Mouse (Mus musculus) heart, postnatal 25 days (tissue): ENCODE measurements at regions not wholly inside any gene's neighbourhood (a gene's known extent, or its start where the extent isn't known, plus 50 kb on each side); places are given as distances from the start of the nearest gene placed in this dataset.

ENCODE experiments used
- DNase-seq: peaks from one replicate; pipeline ENCODE4 v3.0.0; 2022; ENCODE audit warnings: low spot score
- intact Hi-C: fragments of 180-260 bp; cut with DNase I; formaldehyde crosslinking; loops from one replicate; pipeline ENCODE4 v1.15.1; 2025

GRCm38 (mm10) chr16:78247189-78247588 lies 54.1 kb upstream of the Cxadr start:
- intact Hi-C loops = no loop called here
- no peak for DNase-seq

- intact Hi-C loops = no loop called here
- DNase-seq = no peak
Observed at GRCm38 (mm10) chr16:78242678-78243077, 58.6 kb upstream of the Cxadr start.

DNA sequence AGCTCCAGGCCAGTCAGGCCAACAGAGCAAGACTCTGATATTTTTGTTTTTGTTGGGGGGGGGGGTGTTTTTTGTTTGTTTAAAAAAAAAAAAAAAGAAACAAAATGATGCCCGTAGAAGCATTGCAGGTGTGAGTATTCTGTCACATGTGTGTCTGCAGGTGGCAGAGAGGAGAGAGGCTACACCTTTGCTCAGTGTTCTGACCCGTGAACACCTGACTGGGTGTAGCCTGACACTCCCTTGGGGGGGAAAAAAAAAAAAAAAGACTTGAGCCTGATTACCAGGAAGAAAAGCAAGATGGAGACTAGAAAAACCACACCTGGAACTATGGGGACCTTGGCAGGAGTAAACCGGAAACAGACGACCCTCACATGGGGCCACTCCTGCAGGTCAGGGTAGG lies 61.1 kb upstream of the Cxadr start:
- intact Hi-C loops = no loop called here
- DNase-seq = no peak

DNA sequence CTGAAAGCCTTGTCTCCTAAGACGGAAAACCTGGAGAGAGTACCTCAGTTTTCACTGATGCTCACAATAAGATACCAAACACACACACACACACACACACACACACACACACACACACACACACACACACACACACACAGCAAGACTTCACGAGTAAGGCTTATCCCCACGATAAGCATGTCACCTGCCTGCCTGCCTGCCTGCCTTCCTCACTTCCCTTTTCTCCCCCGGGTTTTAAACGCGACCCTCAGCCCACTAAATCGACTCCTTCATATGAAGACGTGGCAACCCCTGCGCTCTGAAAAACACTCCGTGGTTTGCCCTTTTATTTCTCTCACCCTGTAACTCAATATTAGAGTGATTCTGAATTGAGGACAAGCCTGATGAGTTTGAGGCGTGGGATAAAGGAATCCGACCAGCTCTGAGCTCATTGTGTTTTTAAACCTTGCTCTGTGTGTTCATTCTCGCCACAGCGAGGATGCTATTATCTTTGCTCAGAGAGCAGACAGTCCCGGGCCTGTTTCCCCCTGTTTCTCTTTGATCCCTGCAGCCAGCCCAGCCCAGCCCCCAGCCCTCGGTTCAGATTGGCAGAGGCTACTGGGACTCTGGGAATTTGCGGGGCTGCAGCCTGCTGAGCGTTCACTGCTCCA lies 63.1 kb upstream of the Cxadr start:
- DNase-seq = no peak
- intact Hi-C loops = no loop called here

DNA sequence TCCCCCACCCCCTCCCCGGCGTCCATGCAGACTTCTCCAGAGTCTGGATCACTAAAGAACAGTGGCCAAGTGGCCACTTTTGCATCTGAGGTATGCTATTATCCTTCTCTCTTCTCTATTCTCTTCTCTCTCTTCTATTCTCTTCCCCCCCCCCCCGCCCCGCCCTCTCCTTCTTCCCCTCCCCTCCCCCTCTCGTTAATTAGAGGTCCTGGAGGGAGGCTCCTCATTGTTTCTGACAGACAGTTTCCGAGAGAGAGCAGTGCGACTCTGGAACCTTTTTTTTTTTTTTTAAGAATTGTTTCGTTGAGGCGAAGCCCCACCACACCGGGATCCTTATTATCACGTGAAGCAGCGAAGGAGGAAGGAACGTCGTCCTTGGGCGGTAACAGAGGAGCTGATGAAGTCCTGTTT lies 63.6 kb upstream of the Cxadr start:
- DNase-seq = no peak
- intact Hi-C loops = no loop called here

- intact Hi-C loops = no loop called here
- DNase-seq = no peak
Observed at GRCm38 (mm10) chr16:78236746-78237640, 64.3 kb upstream of the Cxadr start.

DNA sequence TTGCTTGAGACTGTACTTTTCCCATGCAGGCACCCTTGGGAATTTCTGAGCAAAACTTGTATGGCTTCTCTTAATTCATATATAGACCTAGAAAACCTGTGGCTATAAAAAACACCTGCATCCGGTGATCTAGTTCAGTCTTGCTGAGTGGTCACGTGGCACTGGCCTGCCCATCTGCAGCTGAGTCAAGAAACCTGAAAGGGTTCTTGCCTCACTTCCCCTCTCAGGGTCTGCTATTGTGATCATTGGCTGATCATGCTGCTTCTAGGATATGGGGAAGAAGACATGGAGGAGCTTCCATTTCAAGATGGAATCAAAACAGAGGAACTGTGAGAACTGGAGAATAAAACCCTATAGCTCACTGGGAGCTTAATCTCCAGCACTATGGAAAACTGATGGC lies 69.1 kb upstream of the Cxadr start:
- intact Hi-C loops = no loop called here
- DNase-seq = no peak

DNA sequence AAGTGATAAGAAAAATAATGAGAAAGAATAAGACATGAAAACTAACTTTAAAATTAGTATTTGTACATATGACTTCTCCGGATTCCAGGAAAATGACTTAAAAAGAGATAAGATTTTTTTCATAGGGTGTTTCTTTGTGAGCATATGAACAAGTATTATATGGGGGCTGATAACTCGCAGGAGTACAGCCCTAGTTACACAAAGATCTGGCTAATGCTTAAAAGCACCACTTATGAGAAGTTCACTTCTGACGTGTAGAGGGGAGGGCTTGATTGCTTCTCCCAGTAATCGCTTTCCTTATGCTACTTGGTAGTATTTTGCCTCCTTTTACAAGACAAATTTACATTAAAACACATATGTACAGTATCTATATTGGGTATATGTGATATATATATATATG lies 72.3 kb upstream of the Cxadr start:
- intact Hi-C loops = no loop called here
- DNase-seq = no peak

- intact Hi-C loops = no loop called here
- no peak for DNase-seq
Observed at GRCm38 (mm10) chr16:78222377-78222776, 78.9 kb upstream of the Cxadr start.

GRCm38 (mm10) chr16:78221781-78222180 lies 79.5 kb upstream of the Cxadr start:
- DNase-seq = no peak
- intact Hi-C loops = no loop called here

DNA sequence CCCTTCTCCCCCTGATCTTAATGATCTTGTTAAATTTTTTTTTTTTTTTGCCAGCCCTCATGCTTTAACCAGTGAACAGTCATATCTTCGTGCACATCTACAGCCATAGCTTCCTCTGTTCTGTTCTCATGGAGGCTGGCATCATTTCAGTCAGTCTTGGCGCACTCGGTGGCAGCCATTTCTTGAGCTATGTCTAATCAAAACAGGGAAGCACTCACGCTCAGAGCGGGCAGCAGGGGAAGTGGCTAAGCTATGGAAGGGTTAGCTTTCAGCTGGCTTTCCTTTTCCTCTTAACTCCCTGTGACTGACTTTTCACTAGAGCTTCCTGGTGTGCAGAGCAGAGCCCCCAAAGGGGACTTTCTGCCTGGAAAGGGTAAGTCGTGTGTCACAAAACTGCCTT lies 83.7 kb upstream of the Cxadr start:
- intact Hi-C loops = no loop called here
- no peak for DNase-seq

- intact Hi-C loops = no loop called here
- no peak for DNase-seq
Observed at GRCm38 (mm10) chr16:78216752-78217351, 84.4 kb upstream of the Cxadr start.

DNA sequence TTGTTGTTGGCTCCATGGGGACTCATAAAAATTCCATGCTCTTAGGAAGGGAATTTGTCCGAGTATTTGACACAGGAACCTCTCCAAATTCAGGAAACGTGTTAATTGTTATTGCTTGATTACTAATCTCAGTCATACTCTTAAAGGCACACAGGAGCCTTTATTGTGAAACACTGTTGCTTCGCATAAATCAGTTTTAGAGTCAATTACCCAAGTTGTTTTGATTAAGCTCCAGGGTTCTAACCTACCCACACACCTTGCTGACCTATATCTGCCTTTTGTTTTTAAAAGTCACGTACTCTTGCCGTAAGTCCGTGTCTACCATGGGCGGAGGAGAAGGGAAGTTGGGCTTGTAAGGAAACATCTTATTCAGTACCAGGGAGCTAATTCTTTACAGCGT lies 89.6 kb upstream of the Cxadr start:
- intact Hi-C loops = no loop called here
- no peak for DNase-seq

DNA sequence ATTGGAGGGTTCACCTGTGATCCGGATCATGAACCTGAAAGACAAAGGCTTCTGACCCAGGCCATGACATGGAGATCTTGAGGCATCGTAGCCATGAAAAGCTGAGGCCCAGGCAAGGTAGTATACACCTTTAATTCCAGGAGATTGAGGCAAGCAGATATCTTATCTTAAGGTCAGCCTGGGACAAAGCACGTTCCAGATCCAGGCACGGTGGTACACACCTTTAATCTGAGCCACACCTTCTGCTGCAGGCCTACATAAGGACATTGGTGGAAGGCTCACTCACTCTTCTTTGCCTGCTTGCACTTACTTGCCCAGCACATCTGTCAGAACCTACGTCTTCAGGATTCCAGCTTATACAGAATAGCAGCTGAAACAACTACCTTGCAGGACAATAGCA lies 93.0 kb upstream of the Cxadr start:
- intact Hi-C loops = no loop called here

GRCm38 (mm10) chr16:78204332-78204731 lies 97.0 kb upstream of the Cxadr start:
- no peak for DNase-seq
- intact Hi-C loops = loop anchor here (5.0 kb wide), 1 partner anchor 53 kb away; no protein-coding TSS in a partner anchor

More for the DNA sequence above, 93.0 kb upstream of the Cxadr start:
- DNase-seq = no peak

DNA sequence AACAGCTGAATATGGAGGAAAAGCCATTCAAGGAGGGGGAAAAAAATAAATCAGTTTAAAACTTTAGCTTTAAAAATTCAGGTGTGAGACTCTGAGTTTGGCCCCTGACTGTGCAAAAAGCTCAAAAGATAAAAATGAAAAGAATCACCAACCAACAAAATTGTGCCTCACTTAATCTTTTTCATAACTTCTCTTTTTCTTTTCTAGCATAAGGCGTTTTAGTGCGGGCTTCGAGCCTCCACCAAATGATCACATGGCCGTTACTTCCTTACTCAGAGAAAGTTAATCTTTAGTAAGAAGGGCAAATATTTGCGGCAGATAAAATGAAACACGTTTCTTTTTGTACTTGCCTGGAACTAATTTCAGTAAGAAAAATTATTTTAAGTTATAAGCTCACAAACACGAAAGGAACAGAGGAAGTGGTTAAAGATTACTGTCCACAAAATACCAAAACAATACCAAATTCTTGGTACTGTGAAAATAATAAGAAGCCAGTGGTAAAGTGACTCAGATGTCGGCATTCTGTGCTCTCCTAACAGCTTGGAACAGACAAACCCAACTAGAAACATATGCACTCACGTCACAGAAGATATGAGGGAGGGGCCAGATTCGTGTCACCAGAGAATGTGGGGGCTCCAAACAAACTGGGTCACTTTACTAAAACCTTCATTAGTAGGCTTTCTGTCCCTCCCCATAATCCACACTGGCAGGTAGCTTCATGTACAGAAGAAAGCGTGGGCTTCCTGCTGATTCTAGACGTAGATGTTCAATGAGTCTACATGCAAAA lies 101.1 kb upstream of the Cxadr start:
- DNase-seq = no peak
- intact Hi-C loops = loop anchor here (5.0 kb wide), 1 partner anchor 57 kb away; no protein-coding TSS in a partner anchor

DNA sequence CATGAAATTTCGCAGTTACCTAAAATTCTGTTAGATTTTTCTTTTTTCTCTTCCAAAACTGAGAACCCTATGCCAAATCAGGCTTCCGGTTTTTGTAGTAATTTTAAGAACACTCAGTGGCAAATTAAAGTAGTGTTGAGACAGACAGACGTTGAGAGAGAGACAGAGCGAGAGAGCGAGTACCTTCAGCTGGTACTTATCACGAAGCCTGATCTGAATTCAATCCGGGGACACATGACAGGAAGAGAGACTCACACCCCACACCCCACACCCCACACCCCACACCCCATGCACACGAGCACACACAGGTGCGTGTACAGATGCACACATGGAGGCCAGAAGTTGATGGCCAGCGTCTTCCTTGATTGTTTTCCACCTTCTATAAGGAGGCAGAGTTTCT lies 102.0 kb upstream of the Cxadr start:
- intact Hi-C loops = loop anchor here (2.0 to 5.0 kb wide), 4 partner anchors 118 to 753 kb away; no protein-coding TSS in a partner anchor
- DNase-seq = no peak

DNA sequence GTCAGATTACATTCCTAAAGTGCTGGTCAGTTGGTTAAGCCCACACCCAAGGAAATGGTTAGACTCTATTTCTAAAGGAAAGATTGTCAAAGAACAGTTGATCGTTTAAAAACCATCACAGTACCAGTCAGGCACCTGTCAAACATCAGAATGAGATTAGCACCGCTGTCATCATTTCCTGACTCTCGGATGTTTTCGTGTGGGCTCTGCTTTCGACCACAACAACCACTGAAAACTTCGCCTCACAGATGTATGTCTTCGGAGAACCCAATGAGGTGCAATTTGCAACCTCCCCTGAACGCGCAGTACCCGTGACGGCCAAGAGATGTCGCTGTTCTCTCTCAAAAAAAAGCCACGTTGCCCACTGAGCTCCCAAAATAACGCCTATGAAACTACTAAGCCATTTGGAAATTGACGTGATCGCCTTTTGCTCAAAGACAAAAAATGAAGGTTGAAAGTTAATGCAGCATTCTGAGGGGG lies 102.6 kb upstream of the Cxadr start:
- peak; percentile 27 for DNase-seq
- intact Hi-C loops = loop anchor here (2.0 to 5.0 kb wide), 4 partner anchors 118 to 754 kb away; no protein-coding TSS in a partner anchor

DNA sequence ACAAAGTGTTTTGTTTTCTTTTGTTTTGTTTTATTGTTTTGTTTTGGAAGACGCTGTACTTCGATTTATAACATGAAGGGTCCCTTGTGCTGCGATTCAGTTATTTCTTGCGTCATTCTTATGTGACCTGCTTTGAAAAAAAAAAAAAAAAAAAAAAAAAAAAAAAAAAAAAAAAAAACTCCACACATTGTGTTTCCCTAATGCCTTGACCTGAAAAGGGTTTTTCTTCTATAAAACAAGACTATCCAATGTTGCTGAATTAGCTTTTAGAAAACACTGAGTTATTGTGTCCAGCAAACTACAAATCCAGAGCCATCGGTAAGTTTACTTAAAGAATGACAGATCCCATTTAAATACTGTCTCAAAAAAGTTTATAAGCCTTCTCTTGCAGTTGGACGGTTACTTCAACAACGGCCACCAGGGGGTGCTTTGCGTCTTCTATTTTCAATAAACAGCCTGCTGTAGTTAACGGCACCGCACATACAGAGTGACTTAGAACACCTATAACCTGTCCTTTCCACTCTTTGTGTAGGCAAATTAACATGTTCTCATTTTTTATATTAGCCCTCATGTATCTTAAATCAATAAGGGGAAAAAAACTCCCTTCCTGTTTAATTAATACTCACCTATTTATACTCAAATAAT lies 103.9 kb upstream of the Cxadr start:
- DNase-seq = peak; percentile 26
- intact Hi-C loops = loop anchor here (2.0 to 5.0 kb wide), 4 partner anchors 150 to 755 kb away; no protein-coding TSS in a partner anchor
